Mouse (Mus musculus) left cerebral cortex, postnatal 10 days (tissue): ENCODE results near the gene 1700001P01Rik. TPM values are rescaled to one million over a fixed set of nuclear protein-coding genes. Genes with fewer than 3 reads are reported as not detected.

Source experiments
- DNase-seq, 2 experiments: peaks; one replicate each; pipeline ENCODE4 v3.0.0; 2021 to 2022; ENCODE audit warnings: low spot score in 2 of 2, mixed read lengths in 1 of 2; ENCODE audit errors: extremely low spot score in 1 of 2
- intact Hi-C: fragments of 180-260 bp; cut with DNase I; formaldehyde crosslinking; loops from one replicate; pipeline ENCODE4 v1.15.1; 2025
- total RNA-seq, 2 experiments: library from RNA; stranded (reverse); gene quantifications; 2 replicates each; pipeline ENCODE4 v1.2.3; 2021

The 1700001P01Rik gene
- total RNA-seq, 2 experiments from 2014 or later = 0.60 to 0.63 TPM

DNA sequence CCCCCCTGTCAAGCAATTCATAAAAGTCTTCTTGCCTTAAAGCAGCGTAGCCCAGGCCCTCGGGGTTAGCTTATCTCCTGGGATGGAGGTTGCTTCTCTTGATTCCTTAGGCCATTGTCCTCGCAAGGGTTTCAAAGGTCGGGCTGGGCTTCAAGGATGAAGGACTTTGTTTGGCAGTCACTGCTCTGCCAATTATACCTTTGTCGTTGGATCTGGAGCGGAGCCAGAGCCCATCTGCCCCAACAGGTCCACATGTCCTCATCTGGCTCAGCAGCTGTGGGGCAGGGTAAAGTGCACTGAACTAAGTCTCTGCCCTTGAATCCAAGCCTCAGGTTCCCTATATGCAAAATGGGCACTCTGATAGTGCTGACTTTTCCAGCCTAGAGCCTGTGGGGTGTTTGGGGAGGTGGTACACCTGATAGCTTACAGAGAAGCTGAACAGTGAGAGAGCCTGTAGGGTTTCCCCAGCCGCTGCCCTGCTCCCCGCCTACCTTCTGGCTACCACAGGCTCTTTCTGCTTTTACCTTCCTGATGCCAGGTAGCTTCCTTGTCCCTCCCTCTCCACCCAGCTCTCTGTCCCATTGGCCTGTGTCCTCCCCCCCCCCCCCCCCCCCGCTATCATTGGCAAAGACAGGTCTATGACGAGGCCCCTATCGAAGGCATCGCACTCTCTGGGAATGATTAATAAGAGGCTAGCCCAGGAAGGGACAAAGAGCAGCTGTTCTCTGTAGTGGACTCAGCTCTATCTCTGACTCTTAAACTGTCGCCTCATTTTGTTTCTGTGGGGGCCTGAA is 36.0 kb upstream of the 1700001P01Rik start:
- DNase-seq = no peak

DNA sequence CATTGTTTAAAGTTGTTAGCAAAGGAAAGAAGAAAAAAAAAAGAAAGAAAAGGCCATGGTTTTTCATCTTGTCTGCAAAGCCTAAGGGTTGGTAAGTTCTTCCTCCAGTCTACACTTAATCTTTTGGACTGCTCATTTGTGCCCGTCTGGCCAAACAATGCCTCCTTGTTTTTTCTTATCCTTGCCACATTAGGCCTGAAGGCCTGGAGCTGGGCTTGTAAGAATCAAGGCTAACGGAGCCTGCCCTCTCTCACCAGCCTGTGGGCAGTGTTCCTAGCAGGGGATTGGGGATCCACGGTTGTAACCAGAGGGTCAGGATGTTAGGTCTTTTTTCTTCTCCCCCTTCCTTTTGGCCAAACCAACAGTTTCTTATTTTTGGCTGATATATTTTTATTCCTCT is 35.3 kb upstream of the 1700001P01Rik start:
- intact Hi-C loops = no loop called here
- no peak for DNase-seq

More for the DNA sequence above, 36.0 kb upstream of the 1700001P01Rik start:
- intact Hi-C loops = no loop called here

DNA sequence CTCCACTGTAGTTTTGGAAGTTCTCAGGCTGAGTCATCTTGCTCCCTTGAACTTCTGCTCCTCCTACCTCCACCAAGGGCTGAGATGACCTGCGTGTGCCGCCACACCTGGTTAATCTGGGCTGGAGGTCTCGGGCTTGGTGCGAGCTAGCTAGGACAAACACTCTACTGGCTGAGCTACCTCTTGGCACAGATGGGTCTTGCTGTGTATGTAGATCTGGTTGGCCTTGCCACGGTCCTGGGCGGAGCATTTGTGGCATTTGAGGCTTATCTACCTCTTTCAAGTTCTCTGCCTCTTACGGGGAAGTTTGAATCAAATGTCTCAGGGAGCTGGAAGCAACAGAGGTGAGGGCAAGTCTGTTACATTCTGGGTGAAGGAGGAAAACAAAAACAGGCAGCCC is 34.6 kb upstream of the 1700001P01Rik start:
- DNase-seq = no peak
- intact Hi-C loops = no loop called here

GRCm38 (mm10) chr11:97809235-97810121 is 33.8 kb upstream of the 1700001P01Rik start:
- intact Hi-C loops = no loop called here
- DNase-seq = no peak

DNA sequence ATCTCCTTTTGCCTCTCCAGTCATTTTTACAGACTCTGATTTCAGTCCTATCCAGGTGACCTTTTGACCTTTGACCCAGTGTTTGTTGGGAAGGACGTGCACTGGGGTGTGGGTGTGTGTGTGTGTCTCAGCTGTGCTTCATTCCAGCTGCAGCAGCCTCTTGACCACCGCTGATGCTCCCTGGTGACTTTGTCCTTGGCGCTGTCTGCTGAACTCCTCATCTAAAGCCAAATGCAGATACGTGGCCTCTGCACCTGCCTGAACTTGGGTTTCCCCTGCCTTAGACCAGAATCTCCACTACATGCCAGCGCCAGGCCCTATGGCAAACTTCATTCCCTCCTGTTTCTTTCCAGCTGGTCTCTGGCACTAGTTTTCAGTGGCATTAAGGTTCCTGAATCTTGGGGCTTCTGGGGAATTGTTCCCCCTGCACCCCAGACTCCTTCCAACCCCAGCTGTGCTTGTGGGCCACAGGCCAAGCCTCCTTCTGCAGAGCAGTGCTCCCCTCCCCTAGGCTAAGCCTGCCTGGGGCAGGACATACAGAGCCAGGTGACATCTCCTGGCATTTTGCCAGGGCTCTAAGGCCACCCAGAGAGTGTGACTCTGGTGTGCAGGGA is 33.0 kb upstream of the 1700001P01Rik start:
- no peak for DNase-seq
- intact Hi-C loops = no loop called here

DNA sequence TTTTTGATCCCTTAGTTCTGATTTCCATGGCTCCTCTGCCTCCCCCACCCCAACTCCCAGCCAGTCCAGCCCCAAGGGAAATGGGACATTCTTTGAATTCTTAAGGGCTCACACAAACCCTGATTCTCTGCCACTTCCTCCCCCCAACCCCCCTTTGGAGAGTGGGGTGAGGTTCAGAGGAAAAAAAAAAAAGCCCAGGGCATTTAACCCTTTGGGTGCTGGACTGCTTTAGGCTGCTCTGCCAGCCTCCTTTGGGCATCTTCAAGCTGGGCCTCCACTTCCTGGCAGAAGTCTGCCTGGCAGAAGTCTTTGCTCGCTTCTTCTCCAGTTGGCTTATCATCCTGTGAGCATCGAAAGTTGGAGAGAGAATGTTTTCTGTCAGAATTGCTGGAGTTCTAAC is 32.4 kb upstream of the 1700001P01Rik start:
- DNase-seq = peak in 1 of 2 experiments; percentile 73
- intact Hi-C loops = no loop called here

- DNase-seq = no peak
- intact Hi-C loops = no loop called here
These were observed 31.9 kb upstream of the 1700001P01Rik start for GRCm38 (mm10) chr11:97807626-97808025.

- no peak for DNase-seq
- intact Hi-C loops = no loop called here
These were observed 30.9 kb upstream of the 1700001P01Rik start for GRCm38 (mm10) chr11:97806613-97806964.

DNA sequence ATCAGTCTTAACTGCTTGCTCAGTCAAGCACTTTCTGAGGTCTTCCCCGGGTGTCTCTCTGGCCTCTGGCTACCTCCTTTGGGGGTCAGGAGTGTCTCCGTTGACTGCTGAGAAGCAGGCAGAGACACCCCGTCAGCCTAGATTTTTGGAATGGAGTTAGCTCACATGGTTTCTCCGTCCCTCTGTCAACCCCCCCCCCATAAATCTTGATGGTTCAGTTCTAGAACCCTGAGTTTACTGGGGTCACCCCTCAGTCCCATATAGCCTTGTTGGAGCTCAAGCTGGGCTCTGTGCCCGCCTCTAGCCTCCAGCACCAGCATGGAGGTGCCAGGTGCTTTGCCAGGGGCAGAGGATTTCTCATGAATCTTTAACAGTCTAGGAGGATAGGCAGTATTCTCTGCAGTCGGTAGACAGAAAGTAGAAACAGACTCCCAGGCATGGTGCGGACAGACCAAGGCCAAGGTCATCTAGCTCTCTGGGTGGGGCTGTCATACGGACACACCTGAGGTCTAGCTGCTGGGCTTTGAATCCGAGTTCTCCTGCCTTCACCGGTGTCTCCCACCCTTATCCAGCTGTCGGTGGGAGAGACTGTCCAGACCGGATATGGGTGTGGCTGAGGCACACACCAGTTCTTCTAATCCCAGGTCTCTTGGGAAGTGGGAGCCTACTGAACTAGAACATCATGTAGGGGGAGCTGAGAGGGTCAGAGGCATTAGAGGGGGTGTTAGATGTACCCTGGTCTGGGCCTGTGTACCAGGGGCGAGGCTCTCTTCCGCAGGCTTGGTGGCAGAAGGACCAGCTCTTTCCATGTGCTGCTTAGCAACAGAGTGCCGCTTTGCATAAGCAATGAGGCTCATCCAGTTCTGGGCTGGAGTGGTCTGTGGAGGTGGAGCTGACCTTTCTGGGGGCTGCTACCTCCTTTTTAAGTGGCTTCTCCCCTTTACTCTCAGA is 30.2 kb upstream of the 1700001P01Rik start:
- no peak for DNase-seq

DNA sequence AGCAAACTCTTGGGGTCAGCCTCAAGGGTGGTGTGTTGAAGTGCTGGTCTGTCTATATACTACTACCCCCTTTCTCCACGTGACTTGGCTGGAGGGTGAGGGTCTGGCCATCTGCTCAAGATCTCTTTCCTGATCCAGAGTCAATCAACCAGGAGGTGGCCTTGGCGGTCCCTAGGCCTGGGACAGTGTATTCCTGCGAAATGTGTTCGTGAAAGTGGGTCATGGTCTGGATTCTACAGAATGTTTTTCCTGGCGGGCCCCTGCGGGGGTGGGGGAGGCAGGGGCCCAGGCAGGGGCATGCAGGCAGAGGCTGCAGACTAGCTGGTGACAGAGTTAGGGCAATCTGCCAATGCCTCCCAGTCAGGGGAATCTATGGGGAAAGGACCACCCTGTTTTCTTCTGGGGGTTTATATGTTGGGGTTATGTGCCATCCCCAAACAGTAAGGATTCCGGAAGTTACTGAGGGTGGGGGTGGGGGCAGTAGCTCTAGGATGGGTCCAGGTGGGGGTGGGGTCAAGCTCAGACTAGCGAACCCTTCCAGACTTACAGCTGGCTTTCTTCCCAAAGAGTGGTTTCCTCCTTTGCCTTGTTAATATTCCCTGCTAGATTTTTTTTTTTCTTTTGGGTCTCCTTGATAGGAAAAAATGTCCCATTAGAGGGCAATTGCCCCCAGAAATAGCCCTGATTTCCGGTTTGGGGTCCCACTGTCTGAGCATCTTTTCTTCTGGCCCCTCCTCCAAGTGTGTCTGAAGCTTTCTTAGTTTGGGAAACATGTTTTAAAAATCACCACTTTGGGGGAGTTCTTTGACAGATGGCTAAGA is 29.3 kb upstream of the 1700001P01Rik start:
- no peak for DNase-seq
- intact Hi-C loops = no loop called here

More for the DNA sequence above, 30.2 kb upstream of the 1700001P01Rik start:
- intact Hi-C loops = no loop called here

GRCm38 (mm10) chr11:97803847-97804246 is 28.1 kb upstream of the 1700001P01Rik start:
- intact Hi-C loops = no loop called here
- no peak for DNase-seq

- DNase-seq = no peak
- intact Hi-C loops = no loop called here
These were observed 26.8 kb upstream of the 1700001P01Rik start for GRCm38 (mm10) chr11:97802495-97802894.

DNA sequence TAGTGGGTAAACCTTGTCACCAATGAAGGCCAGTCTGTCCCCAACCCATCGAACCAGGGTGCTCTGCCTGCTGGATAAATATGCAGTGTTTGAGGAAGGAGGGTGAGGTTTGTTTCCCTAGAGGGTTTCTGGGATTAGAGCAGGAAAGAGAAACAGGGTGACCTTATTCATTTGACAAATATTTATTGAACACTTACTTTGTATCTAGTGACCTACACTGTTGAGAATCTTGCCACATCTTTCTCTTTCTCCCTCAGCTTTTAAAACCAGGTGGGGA is 26.4 kb upstream of the 1700001P01Rik start:
- intact Hi-C loops = no loop called here
- DNase-seq = no peak

DNA sequence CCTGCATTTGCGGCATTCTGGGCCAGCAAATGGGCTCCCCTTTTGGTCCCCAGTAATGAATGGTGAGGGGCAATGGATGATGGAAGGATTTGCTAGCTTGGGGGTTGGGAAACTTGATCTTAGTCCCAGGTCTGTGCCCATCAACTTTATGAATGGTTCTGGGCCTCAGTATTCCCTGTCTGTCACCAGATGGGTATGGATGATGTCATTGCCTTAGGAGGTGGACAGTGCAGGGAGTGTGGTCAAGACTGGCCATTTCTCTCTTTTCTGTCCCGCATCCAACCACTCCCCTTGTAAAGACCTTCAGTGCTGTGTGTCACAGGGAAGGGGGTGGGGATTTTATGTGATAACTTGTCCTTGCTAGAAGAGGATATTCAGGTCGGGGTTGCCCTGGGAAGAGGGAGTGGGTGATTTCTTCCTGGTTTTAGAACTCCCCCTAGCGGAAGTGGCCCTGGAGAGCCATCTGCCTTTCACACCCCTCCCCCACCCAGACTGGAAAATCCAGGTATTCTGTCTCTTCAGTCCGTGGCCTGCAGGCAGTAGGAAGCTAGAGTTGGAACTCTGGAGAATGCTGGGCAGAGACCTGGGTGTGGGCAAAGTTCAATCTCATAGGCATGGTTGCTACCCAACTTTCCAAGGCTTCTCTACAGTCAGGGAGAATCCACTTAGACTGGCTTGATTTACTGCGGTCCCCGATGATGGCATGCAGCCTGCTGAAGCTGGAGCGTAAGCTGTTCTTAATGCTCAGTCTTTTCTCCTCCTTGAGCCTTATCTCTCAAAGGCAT is 25.9 kb upstream of the 1700001P01Rik start:
- intact Hi-C loops = no loop called here
- no peak for DNase-seq

DNA sequence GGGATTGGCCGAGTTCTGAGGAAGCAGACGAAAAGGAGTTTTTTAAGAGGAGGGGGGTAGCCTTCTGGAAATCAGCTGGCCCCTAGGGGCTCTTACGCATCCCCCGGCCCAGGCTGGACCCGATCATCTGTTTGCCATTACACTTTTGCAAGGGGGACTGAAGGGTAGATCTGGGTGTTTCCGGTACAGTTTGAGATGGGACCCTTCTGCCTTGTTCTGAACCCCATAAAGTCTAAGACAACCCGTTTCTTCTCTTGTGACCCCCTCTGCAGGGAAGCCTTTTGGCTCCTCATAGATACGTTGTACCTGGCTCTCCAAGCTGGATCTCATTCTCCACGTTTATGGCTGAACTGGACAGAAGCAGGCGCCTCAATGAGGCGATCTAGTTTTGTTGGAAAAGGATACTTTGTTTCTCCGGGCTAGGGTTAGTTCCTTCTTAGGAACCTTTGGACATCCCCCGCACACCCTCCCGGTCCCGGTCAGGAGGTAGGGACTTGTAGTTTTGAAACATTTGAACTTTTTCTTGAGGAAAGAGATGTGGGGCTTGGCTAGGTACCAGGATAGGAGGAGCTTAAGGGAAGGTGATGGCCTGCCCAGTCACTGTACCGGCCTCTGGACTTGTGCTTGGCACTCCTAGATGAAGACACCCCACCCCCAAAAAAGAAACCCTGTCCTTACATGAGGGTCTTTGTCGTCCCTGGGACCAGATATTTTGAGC is 25.1 kb upstream of the 1700001P01Rik start:
- no peak for DNase-seq
- intact Hi-C loops = no loop called here

DNA sequence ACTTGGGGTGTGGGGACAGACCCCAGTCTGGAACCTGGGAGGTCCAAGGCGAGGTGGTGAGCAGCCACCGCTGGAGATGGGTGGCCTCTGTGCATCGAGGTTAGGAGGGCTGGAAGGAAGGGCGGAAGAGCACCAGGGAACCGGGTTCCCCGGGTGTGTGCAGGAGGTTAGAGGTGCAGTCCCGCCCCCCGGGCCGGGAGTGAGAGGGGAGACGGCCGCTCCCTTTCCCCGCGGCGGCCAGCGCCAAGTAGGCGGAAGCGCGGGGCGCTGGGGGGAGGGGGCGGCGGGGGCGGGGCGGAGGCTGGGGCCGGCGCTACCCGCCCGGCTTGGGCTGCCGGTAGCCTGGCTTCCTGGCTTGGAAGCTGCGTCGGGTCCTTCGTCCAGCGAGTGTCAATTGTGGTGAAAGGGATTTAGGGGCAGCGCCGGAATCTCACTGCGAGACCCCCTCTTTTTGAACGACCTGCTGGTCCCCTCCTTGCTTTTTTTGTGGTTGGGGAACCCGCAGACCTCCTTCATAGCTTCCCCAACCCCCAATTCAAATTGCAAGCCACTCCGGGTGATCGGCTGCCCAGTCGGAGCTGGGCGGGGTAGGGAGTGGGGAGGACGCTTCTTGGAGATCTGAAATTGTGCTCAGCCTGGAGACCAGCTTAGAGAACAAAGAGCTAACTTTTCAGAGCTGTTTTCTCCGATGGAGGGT is 24.4 kb upstream of the 1700001P01Rik start:
- intact Hi-C loops = loop anchor here (2.0 to 5.0 kb wide), 3 partner anchors 39 to 187 kb away; partner anchors contain the start of genes Fbxo47 and Plxdc1

More for the DNA sequence above, 24.4 kb upstream of the 1700001P01Rik start:
- peak in 1 of 2 experiments; percentile 87 for DNase-seq
